Mouse (Mus musculus): Measurements from ENCODE around the gene 2310011J03Rik. TPM values are rescaled to one million over a fixed set of nuclear protein-coding genes. Genes with fewer than 3 reads are reported as not detected.

2310011J03Rik gene
- polyA plus RNA-seq, 1 experiment from 2014 or later = 49.2 TPM

Small RNA genes within 50 kb of the gene (microRNA-seq; reads per million reads assigned to microRNA genes)
- not detected for gene Mir6911

Other genes starting within 250 kb of the 2310011J03Rik start
- gene Sbno2, start 215.0 kb downstream of the 2310011J03Rik start, polyA plus RNA-seq (2015; fragmentation: Nextera tagmentation; extraction: Ambion mirVana) = 18.7 and 19.1 TPM in 2 replicates
- 18.6 and 23.3 TPM in 2 replicates for gene Stk11, start 204.7 kb downstream of the 2310011J03Rik start, polyA plus RNA-seq (2015; fragmentation: Nextera tagmentation; extraction: Ambion mirVana)
- 534 and 552 TPM in 2 replicates for gene Atp5d, start 181.9 kb downstream of the 2310011J03Rik start, polyA plus RNA-seq (2015; fragmentation: Nextera tagmentation; extraction: Ambion mirVana)
- gene Cbarp, start 179.7 kb downstream of the 2310011J03Rik start, polyA plus RNA-seq (2015; fragmentation: Nextera tagmentation; extraction: Ambion mirVana) = 3.9 and 5.6 TPM in 2 replicates
- gene Midn, start 172.3 kb downstream of the 2310011J03Rik start, polyA plus RNA-seq (2015; fragmentation: Nextera tagmentation; extraction: Ambion mirVana) = 11.8 and 12.9 TPM in 2 replicates
- 73.4 and 83.4 TPM in 2 replicates for gene Cirbp, start 154.6 kb downstream of the 2310011J03Rik start, polyA plus RNA-seq (2015; fragmentation: Nextera tagmentation; extraction: Ambion mirVana)
- 12.2 and 13.6 TPM in 2 replicates for gene 1600002K03Rik, start 147.6 kb downstream of the 2310011J03Rik start, polyA plus RNA-seq (2015; fragmentation: Nextera tagmentation; extraction: Ambion mirVana)
- 11.0 and 12.1 TPM in 2 replicates for gene Efna2, start 141.1 kb downstream of the 2310011J03Rik start, polyA plus RNA-seq (2015; fragmentation: Nextera tagmentation; extraction: Ambion mirVana)
- gene Mum1, start 94.1 kb downstream of the 2310011J03Rik start, polyA plus RNA-seq (2015; fragmentation: Nextera tagmentation; extraction: Ambion mirVana) = 66.4 and 68.7 TPM in 2 replicates
- 313 and 320 TPM in 2 replicates for gene Ndufs7, start 71.4 kb downstream of the 2310011J03Rik start, polyA plus RNA-seq (2015; fragmentation: Nextera tagmentation; extraction: Ambion mirVana)
- 27.5 and 32.8 TPM in 2 replicates for gene Gamt, start 59.5 kb downstream of the 2310011J03Rik start, polyA plus RNA-seq (2015; fragmentation: Nextera tagmentation; extraction: Ambion mirVana)
- 45.4 and 50.6 TPM in 2 replicates for gene Dazap1, start 59.1 kb downstream of the 2310011J03Rik start, polyA plus RNA-seq (2015; fragmentation: Nextera tagmentation; extraction: Ambion mirVana)
- 915 and 939 TPM in 2 replicates for gene Rps15, start 28.1 kb downstream of the 2310011J03Rik start, polyA plus RNA-seq (2015; fragmentation: Nextera tagmentation; extraction: Ambion mirVana)
- gene Apc2, start 24.6 kb downstream of the 2310011J03Rik start, polyA plus RNA-seq (2015; fragmentation: Nextera tagmentation; extraction: Ambion mirVana) = 0.67 and 0.88 TPM in 2 replicates
- gene Pcsk4, start 9.0 kb upstream of the 2310011J03Rik start, polyA plus RNA-seq (2015; fragmentation: Nextera tagmentation; extraction: Ambion mirVana) = 4.2 and 4.3 TPM in 2 replicates
- 15.6 and 17.0 TPM in 2 replicates for gene Reep6, start 9.4 kb upstream of the 2310011J03Rik start, polyA plus RNA-seq (2015; fragmentation: Nextera tagmentation; extraction: Ambion mirVana)
- 4.1 and 8.3 TPM in 2 replicates for gene Adamtsl5, start 27.9 kb upstream of the 2310011J03Rik start, polyA plus RNA-seq (2015; fragmentation: Nextera tagmentation; extraction: Ambion mirVana)
- 0.48 and 0.52 TPM in 2 replicates for gene Plk5, start 35.9 kb upstream of the 2310011J03Rik start, polyA plus RNA-seq (2015; fragmentation: Nextera tagmentation; extraction: Ambion mirVana)
- 4.4 and 4.5 TPM in 2 replicates for gene Mex3d, start 67.1 kb upstream of the 2310011J03Rik start, polyA plus RNA-seq (2015; fragmentation: Nextera tagmentation; extraction: Ambion mirVana)
- gene Mbd3, start 79.0 kb upstream of the 2310011J03Rik start, polyA plus RNA-seq (2015; fragmentation: Nextera tagmentation; extraction: Ambion mirVana) = 192 and 204 TPM in 2 replicates
- gene Uqcr11, start 86.3 kb upstream of the 2310011J03Rik start, polyA plus RNA-seq (2015; fragmentation: Nextera tagmentation; extraction: Ambion mirVana) = 618 and 673 TPM in 2 replicates
- 81.0 and 82.4 TPM in 2 replicates for gene Tcf3, start 113.1 kb upstream of the 2310011J03Rik start, polyA plus RNA-seq (2015; fragmentation: Nextera tagmentation; extraction: Ambion mirVana)
- gene Onecut3, start 174.3 kb upstream of the 2310011J03Rik start, polyA plus RNA-seq (2015; fragmentation: Nextera tagmentation; extraction: Ambion mirVana) = not detected in 2 replicates
- gene Atp8b3, start 218.6 kb upstream of the 2310011J03Rik start, polyA plus RNA-seq (2015; fragmentation: Nextera tagmentation; extraction: Ambion mirVana) = 0.05 and 0.09 TPM in 2 replicates
- gene Rexo1, start 241.0 kb upstream of the 2310011J03Rik start, polyA plus RNA-seq (2015; fragmentation: Nextera tagmentation; extraction: Ambion mirVana) = 20.6 and 22.1 TPM in 2 replicates

All from lung, embryonic 16.5 days (tissue).